Mouse (Mus musculus) lung, postnatal 0 days (tissue): Measurements from ENCODE around the gene 3110082I17Rik.

Experiments
- CTCF ChIP-seq: IDR thresholded peaks from 2 replicates; pipeline ENCODE4 v1.5.1; 2016; ENCODE audit warnings: antibody characterized with exemption, mild to moderate bottlenecking
- EP300 ChIP-seq: IDR thresholded peaks from 2 replicates; pipeline ENCODE4 v1.6.1; 2016; ENCODE audit warnings: antibody characterized with exemption, mild to moderate bottlenecking, control low read depth

DNA sequence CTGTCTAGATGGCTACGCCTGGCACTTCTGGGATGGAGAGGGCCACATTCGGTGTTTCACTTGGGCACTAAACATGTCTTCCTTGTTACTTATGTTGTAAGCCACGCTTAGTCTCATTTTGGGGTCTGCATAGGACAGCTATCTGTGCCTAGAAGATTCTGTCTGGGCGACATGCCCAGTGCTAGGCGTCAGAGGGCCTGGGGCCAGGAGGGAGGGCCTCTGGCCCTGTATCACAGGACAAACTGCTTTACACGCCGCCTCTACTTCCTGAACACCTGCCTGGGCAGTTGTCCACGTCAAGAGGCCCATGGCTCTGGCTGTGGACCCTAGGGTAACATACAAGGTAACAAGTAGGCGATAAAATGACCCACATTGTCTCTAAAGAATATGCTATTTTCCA lies 32.3 kb downstream of the 3110082I17Rik start:
- TF ChIP-seq CTCF (no peak), EP300 (no peak)
